Mouse (Mus musculus) forebrain, postnatal 0 days (tissue): ENCODE data around the gene Olfm1. TPM values are rescaled to one million over a fixed set of nuclear protein-coding genes. Genes with fewer than 3 reads are reported as not detected.

ENCODE experiments used
- ATAC-seq: fragments of 200-750 bp; cut with Nextera tagmentation; 2 replicates; pipeline ENCODE4 v1.8.0; 2017; ENCODE audit warnings: mild to moderate bottlenecking, moderate library complexity
- DNase-seq: peaks from one replicate; pipeline ENCODE4 v3.0.0-alpha.2; 2015
- H3K27ac ChIP-seq: fragments of 300-500 bp; sonication (generic); 2 replicates; pipeline ENCODE4 v1.5.1; 2014; ENCODE audit warnings: low read depth, mild to moderate bottlenecking, antibody characterized with exemption, low read length, moderate library complexity, mixed read lengths
- H3K27me3 ChIP-seq: fragments of 300-500 bp; sonication (generic); 2 replicates; pipeline ENCODE4 v1.6.1; 2014; ENCODE audit warnings: mild to moderate bottlenecking, low read length, mixed read lengths; ENCODE audit not compliant: insufficient read depth
- H3K36me3 ChIP-seq: fragments of 300-500 bp; sonication (generic); 2 replicates; pipeline ENCODE4 v1.6.1; 2014; ENCODE audit warnings: mild to moderate bottlenecking, moderate library complexity; ENCODE audit not compliant: insufficient read depth
- H3K4me1 ChIP-seq: fragments of 300-500 bp; sonication (generic); 2 replicates; pipeline ENCODE4 v1.6.1; 2014; ENCODE audit warnings: antibody characterized with exemption; ENCODE audit not compliant: insufficient read depth
- H3K4me2 ChIP-seq: fragments of 300-500 bp; sonication (generic); 2 replicates; pipeline ENCODE4 v1.6.1; 2014; ENCODE audit warnings: low read depth, mild to moderate bottlenecking, moderate library complexity
- H3K4me3 ChIP-seq: fragments of 300-500 bp; sonication (generic); 2 replicates; pipeline ENCODE4 v1.5.1; 2014; ENCODE audit warnings: low read depth, low read length, mixed read lengths
- H3K9ac ChIP-seq: fragments of 300-500 bp; sonication (generic); 2 replicates; pipeline ENCODE4 v1.6.1; 2014; ENCODE audit warnings: mild to moderate bottlenecking
- H3K9me3 ChIP-seq: fragments of 300-500 bp; sonication (generic); 2 replicates; pipeline ENCODE4 v1.6.1; 2016; ENCODE audit warnings: low read length
- CTCF ChIP-seq: sonication (generic); IDR thresholded peaks from 2 replicates; pipeline ENCODE4 v1.5.1; 2016; ENCODE audit warnings: antibody characterized with exemption, control low read depth, low read depth
- WGBS: fragments of 180-500 bp; shearing (Covaris S2); extraction: QIAGEN DNeasy Blood & Tissue Kit; methylation state at CpG from one replicate; pipeline ENCODE4 v1.1.7; 2014; 5-methylcytosine and 5-hydroxymethylcytosine counted together
- polyA plus RNA-seq: library from polyadenylated mRNA; unstranded; fragments of >200 nt; fragmentation: Nextera tagmentation; extraction: Ambion mirVana; gene quantifications from 2 replicates; pipeline ENCODE4 v1.2.1, GENCODE M21; 2015
- total RNA-seq: library from RNA; depleted of rRNA; stranded (reverse); fragments of >200 nt; gene quantifications from 2 replicates; pipeline ENCODE4 v1.2.3, GENCODE M21; 2014

The Olfm1 gene
- total and polyA plus RNA-seq, 2 experiments from 2014 or later = 344 to 444 TPM

- H3K9ac ChIP-seq = no peak overlapping the region
- H3K4me1 ChIP-seq = 0 out of 2 replicates have a peak, but pooled peaks cover 6% of the 10 kb centered on the region
- no peaks in the 10 kb centered on the region for H3K9me3 ChIP-seq
- H3K27me3 ChIP-seq = no peaks in the 10 kb centered on the region
- 69% methylated on average over 11 of the region's 11 CpGs for WGBS
- H3K4me3 ChIP-seq = no peak overlapping the region
- DNase-seq (no peak), ATAC-seq (peak; percentile 34; the same call in 1 of the 2 replicates)
- H3K36me3 ChIP-seq = no peaks in the 10 kb centered on the region
- H3K4me2 ChIP-seq = no peak overlapping the region
- H3K27ac ChIP-seq = no peak overlapping the region
- no peak for TF ChIP-seq CTCF
Measured at GRCm38 (mm10) chr2:28149688-28150087, 43.1 kb upstream of the Olfm1 start.

GRCm38 (mm10) chr2:28160568-28160967, 32.2 kb upstream of the Olfm1 start:
- 66% methylated on average over 7 of the region's 7 CpGs for WGBS
- ATAC-seq (no peak), DNase-seq (no peak)
- no peak for TF ChIP-seq CTCF
- no peaks in the 10 kb centered on the region for H3K4me1 ChIP-seq
- H3K27me3 ChIP-seq = no peaks in the 10 kb centered on the region
- no peaks in the 10 kb centered on the region for H3K36me3 ChIP-seq
- H3K4me2 ChIP-seq = no peak overlapping the region
- no peak overlapping the region for H3K9ac ChIP-seq
- no peak overlapping the region for H3K4me3 ChIP-seq
- H3K9me3 ChIP-seq = no peaks in the 10 kb centered on the region
- no peak overlapping the region for H3K27ac ChIP-seq

- DNase-seq = no peak
- H3K9me3 ChIP-seq = no peaks in the 10 kb centered on the region
- no peaks in the 10 kb centered on the region for H3K27me3 ChIP-seq
- no peak overlapping the region for H3K4me3 ChIP-seq
- 60% methylated on average over 8 of the region's 8 CpGs for WGBS
- H3K4me2 ChIP-seq = no peak overlapping the region
- H3K4me1 ChIP-seq = peaks cover 5% of the 10 kb centered on the region; the same call in 1 of the 2 replicates
- H3K27ac ChIP-seq = no peak overlapping the region
- no peaks in the 10 kb centered on the region for H3K36me3 ChIP-seq
- no peak for ATAC-seq
- TF ChIP-seq CTCF = no peak
- H3K9ac ChIP-seq = no peak overlapping the region
Measured at GRCm38 (mm10) chr2:28165570-28165969, 27.2 kb upstream of the Olfm1 start.

GRCm38 (mm10) chr2:28169336-28169735, 23.5 kb upstream of the Olfm1 start:
- ATAC-seq = peak; percentile 50
- H3K4me3 ChIP-seq = no peak overlapping the region
- no peaks in the 10 kb centered on the region for H3K36me3 ChIP-seq
- DNase-seq = peak; percentile 39
- no peak for TF ChIP-seq CTCF
- WGBS = 55% methylated on average over 12 of the region's 12 CpGs
- no peak overlapping the region for H3K9ac ChIP-seq
- no peak overlapping the region for H3K4me2 ChIP-seq
- no peaks in the 10 kb centered on the region for H3K9me3 ChIP-seq
- no peak overlapping the region for H3K27ac ChIP-seq
- H3K27me3 ChIP-seq = no peaks in the 10 kb centered on the region
- H3K4me1 ChIP-seq = peaks cover 5% of the 10 kb centered on the region; the same call in 1 of the 2 replicates

GRCm38 (mm10) chr2:28171962-28172361, 20.8 kb upstream of the Olfm1 start:
- H3K27me3 ChIP-seq = no peaks in the 10 kb centered on the region
- H3K27ac ChIP-seq = no peak overlapping the region
- DNase-seq (no peak), ATAC-seq (no peak)
- no peaks in the 10 kb centered on the region for H3K9me3 ChIP-seq
- H3K4me3 ChIP-seq = no peak overlapping the region
- no peaks in the 10 kb centered on the region for H3K4me1 ChIP-seq
- H3K4me2 ChIP-seq = no peak overlapping the region
- H3K9ac ChIP-seq = no peak overlapping the region
- H3K36me3 ChIP-seq = no peaks in the 10 kb centered on the region
- WGBS = 63% methylated on average over 6 of the region's 6 CpGs
- TF ChIP-seq CTCF = no peak

GRCm38 (mm10) chr2:28173225-28174141, 19.3 kb upstream of the Olfm1 start:
- TF ChIP-seq CTCF = no peak
- no peak for ATAC-seq
- Histone ChIP-seq H3K27me3 (no peaks in the 10 kb centered on the region), H3K27ac (no peak overlapping the region), H3K4me1 (no peaks in the 10 kb centered on the region), H3K4me3 (no peak overlapping the region), H3K9me3 (no peaks in the 10 kb centered on the region), H3K9ac (no peak overlapping the region), H3K36me3 (no peaks in the 10 kb centered on the region), H3K4me2 (no peak overlapping the region)
- no peak for DNase-seq
- 75% methylated on average over 11 of the region's 11 CpGs for WGBS

GRCm38 (mm10) chr2:28174441-28174840, 18.4 kb upstream of the Olfm1 start:
- Histone ChIP-seq H3K27ac (no peak overlapping the region), H3K4me3 (no peak overlapping the region), H3K4me1 (no peaks in the 10 kb centered on the region), H3K27me3 (no peaks in the 10 kb centered on the region), H3K4me2 (no peak overlapping the region), H3K9me3 (no peaks in the 10 kb centered on the region), H3K36me3 (no peaks in the 10 kb centered on the region), H3K9ac (no peak overlapping the region)
- ATAC-seq (peak; percentile 32; the same call in 1 of the 2 replicates), DNase-seq (no peak)
- WGBS = 75% methylated on average over 3 of the region's 3 CpGs
- TF ChIP-seq CTCF = no peak
